Mouse (Mus musculus): ENCODE measurements at regions not wholly inside any gene's neighbourhood (a gene's known extent, or its start where the extent isn't known, plus 50 kb on each side); places are given as distances from the start of the nearest gene placed in this dataset.

- CTCF ChIA-PET, result no interaction called here
Observed at GRCm38 (mm10) chr12:86579716-86580115, 98.8 kb upstream of the Vash1 start.

- CTCF ChIA-PET, result interaction anchor here (0.6 kb wide), 1 partner anchor 375 kb away, joined by 3 read pairs; no protein-coding TSS in a partner anchor
Observed at GRCm38 (mm10) chr12:86580132-86580718, 98.3 kb upstream of the Vash1 start.

- CTCF ChIA-PET, result no interaction called here
Observed at GRCm38 (mm10) chr12:86582076-86582475, 96.4 kb upstream of the Vash1 start.

- CTCF ChIA-PET, result no interaction called here
Observed at GRCm38 (mm10) chr12:86588010-86588409, 90.5 kb upstream of the Vash1 start.

- CTCF ChIA-PET, result no interaction called here
Observed at GRCm38 (mm10) chr12:86592509-86592908, 86.0 kb upstream of the Vash1 start.

- CTCF ChIA-PET, result no interaction called here
Observed at GRCm38 (mm10) chr12:86594647-86595046, 83.9 kb upstream of the Vash1 start.

- CTCF ChIA-PET, result no interaction called here
Observed at GRCm38 (mm10) chr12:86600041-86600440, 78.5 kb upstream of the Vash1 start.

- CTCF ChIA-PET, result no interaction called here
Observed at GRCm38 (mm10) chr12:86603521-86603920, 75.0 kb upstream of the Vash1 start.

GRCm38 (mm10) chr12:86612431-86613040 lies 66.0 kb upstream of the Vash1 start:
- CTCF ChIA-PET, result no interaction called here

GRCm38 (mm10) chr12:86614156-86614555 lies 64.3 kb upstream of the Vash1 start:
- CTCF ChIA-PET, result no interaction called here

- CTCF ChIA-PET, result no interaction called here
Observed at GRCm38 (mm10) chr12:86616327-86616726, 62.2 kb upstream of the Vash1 start.

GRCm38 (mm10) chr12:86624195-86624594 lies 54.3 kb upstream of the Vash1 start:
- CTCF ChIA-PET, result no interaction called here

- CTCF ChIA-PET, result no interaction called here
Observed at GRCm38 (mm10) chr12:86626684-86627083, 51.8 kb upstream of the Vash1 start.

- CTCF ChIA-PET, result no interaction called here
Observed at GRCm38 (mm10) chr12:86628050-86628782, 50.3 kb upstream of the Vash1 start.
